Mouse (Mus musculus) intestine, postnatal 0 days (tissue): ENCODE data around the gene Hoxc12. TPM values are rescaled to one million over a fixed set of nuclear protein-coding genes. Genes with fewer than 3 reads are reported as not detected.

Source experiments
- ATAC-seq: fragments of 200-750 bp; cut with Nextera tagmentation; 2 replicates; pipeline ENCODE4 v1.8.0; 2017; ENCODE audit warnings: mild to moderate bottlenecking, moderate TSS enrichment, moderate library complexity
- H3K27ac ChIP-seq: fragments of 300-500 bp; sonication (generic); 2 replicates; pipeline ENCODE4 v1.5.1; 2014; ENCODE audit warnings: mild to moderate bottlenecking, low read depth, low read length, moderate library complexity
- H3K27me3 ChIP-seq: fragments of 300-500 bp; sonication (generic); replicated peaks from 2 replicates; pipeline ENCODE4 v1.6.1; 2014; ENCODE audit warnings: low read length, mixed read lengths; ENCODE audit not compliant: control insufficient read depth, insufficient read depth
- H3K36me3 ChIP-seq: fragments of 300-500 bp; sonication (generic); 2 replicates; pipeline ENCODE4 v1.6.1; 2014; ENCODE audit warnings: mild to moderate bottlenecking, moderate library complexity; ENCODE audit not compliant: control insufficient read depth, insufficient read depth
- H3K4me1 ChIP-seq: fragments of 300-500 bp; sonication (generic); replicated peaks from 2 replicates; pipeline ENCODE4 v1.6.1; 2014; ENCODE audit warnings: antibody characterized with exemption, low read length, mixed read lengths; ENCODE audit not compliant: control insufficient read depth, insufficient read depth
- H3K4me2 ChIP-seq: fragments of 300-500 bp; sonication (generic); replicated peaks from 2 replicates; pipeline ENCODE4 v1.6.1; 2014; ENCODE audit warnings: low read depth, mild to moderate bottlenecking, moderate library complexity
- H3K4me3 ChIP-seq: fragments of 300-500 bp; sonication (generic); 2 replicates; pipeline ENCODE4 v1.5.1; 2014; ENCODE audit warnings: low read depth, low read length
- H3K9ac ChIP-seq: fragments of 300-500 bp; sonication (generic); 2 replicates; pipeline ENCODE4 v1.6.1; 2014; ENCODE audit warnings: mild to moderate bottlenecking, low read depth, low read length
- H3K9me3 ChIP-seq: fragments of 300-500 bp; sonication (generic); 2 replicates; pipeline ENCODE4 v1.6.1; 2016; ENCODE audit warnings: mixed run types; ENCODE audit not compliant: control insufficient read depth
- CTCF ChIP-seq: sonication (generic); IDR thresholded peaks from 2 replicates; pipeline ENCODE4 v1.5.1; 2016; ENCODE audit warnings: low read depth, mild to moderate bottlenecking, control low read depth, antibody characterized with exemption, moderate library complexity
- WGBS: fragments of 180-500 bp; shearing (Covaris S2); extraction: QIAGEN DNeasy Blood & Tissue Kit; methylation state at CpG from one replicate; pipeline ENCODE4 v1.1.7; 2014; 5-methylcytosine and 5-hydroxymethylcytosine counted together
- polyA plus RNA-seq: library from polyadenylated mRNA; unstranded; fragments of >200 nt; fragmentation: Nextera tagmentation; extraction: Ambion mirVana; gene quantifications from 2 replicates; pipeline ENCODE4 v1.2.1, GENCODE M21; 2015

Hoxc12 gene
- polyA plus RNA-seq, 1 experiment from 2014 or later: not detected

DNA sequence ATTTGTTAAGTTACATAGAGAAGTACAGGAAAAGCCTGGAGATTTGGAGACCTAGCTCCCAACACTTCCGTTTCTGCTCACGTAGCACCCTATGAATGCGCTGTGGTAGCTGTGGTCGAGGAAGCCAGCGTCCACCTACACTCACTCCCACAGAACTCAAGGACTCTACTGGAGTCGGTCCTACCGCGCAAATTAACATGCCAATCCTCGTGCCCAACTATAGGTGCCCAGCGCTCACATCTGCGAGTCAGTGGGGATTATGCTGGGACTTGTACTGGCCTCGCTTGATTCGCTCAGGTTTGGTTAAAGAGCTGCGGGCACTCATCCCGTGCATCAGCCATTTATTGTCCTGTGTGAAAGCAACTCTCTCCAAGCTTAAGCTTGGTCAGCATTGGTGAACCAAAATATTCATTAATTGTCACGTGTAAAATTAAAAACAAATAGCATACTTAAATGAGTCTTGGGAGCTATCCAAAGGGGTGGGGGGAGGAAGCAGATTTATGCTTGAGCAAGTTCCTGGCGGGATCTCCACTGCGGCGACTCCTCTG, 23.4 kb upstream of the Hoxc12 start:
- Histone ChIP-seq H3K27ac (no peak overlapping the region), H3K9me3 (no peaks in the 10 kb centered on the region), H3K4me3 (no peak overlapping the region), H3K36me3 (no peaks in the 10 kb centered on the region), H3K9ac (no peak overlapping the region), H3K4me1 (no peaks in the 10 kb centered on the region), H3K27me3 (peaks cover 93% of the 10 kb centered on the region), H3K4me2 (no peak overlapping the region)
- ATAC-seq: no peak
- WGBS: 2% methylated on average over 19 of the region's 19 CpGs
- TF ChIP-seq CTCF: no peak

- Histone ChIP-seq H3K9me3 (no peaks in the 10 kb centered on the region), H3K27ac (no peak overlapping the region), H3K36me3 (no peaks in the 10 kb centered on the region), H3K27me3 (peaks cover 94% of the 10 kb centered on the region), H3K4me3 (no peak overlapping the region), H3K9ac (no peak overlapping the region), H3K4me1 (no peaks in the 10 kb centered on the region), H3K4me2 (no peak overlapping the region)
- no peak for TF ChIP-seq CTCF
- no peak for ATAC-seq
- 3% methylated on average over 20 of the region's 20 CpGs for WGBS
These were observed 18.5 kb upstream of the Hoxc12 start for GRCm38 (mm10) chr15:102917972-102918572.

- ATAC-seq: no peak
- Histone ChIP-seq H3K9ac (no peak overlapping the region), H3K36me3 (no peaks in the 10 kb centered on the region), H3K27ac (no peak overlapping the region), H3K4me1 (no peaks in the 10 kb centered on the region), H3K4me3 (no peak overlapping the region), H3K9me3 (no peaks in the 10 kb centered on the region), H3K27me3 (peaks cover 95% of the 10 kb centered on the region), H3K4me2 (no peak overlapping the region)
- TF ChIP-seq CTCF: no peak
- WGBS: 4% methylated on average over 7 of the region's 7 CpGs
These were observed 17.8 kb upstream of the Hoxc12 start for GRCm38 (mm10) chr15:102918611-102919265.

DNA sequence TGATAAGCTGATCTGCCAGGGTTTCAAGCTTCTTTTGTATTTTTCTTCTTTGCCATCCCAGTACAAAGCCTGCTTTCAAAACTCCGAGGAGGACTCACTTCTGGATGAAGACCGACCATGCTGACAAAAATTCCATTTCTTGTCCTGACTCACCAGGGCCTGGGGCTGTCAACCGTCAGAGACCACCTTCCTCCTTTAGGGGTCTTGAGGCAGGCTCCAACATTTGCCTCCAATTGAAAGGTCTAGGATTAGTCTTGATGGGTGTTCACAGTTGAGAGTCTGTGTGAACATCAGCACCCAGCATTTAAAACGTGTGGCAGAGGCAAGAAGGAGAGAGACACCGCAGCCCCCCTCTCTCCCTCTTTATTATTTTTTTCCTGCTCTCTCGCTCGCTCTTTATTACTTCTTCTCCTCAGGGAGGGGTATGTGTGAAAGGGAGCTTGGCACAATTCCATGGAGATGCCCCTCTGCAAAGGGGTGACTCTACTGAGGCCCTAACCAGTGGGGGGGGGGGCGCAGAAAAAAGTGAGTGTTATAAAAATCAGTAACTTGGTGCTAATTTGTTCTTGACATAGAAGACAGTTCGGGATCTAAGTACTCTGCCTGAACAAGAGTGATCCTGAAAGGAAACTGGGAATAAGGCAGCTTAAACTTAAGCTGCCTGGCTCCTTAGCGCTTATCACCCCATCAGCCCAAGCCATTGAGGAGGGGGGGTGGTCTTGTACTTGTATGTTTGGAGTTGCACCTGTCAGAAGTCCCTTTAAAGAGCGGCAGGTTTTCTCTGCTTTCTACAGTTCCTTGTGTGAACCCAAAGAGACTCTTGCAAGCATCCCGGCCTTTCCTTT, 17.0 kb upstream of the Hoxc12 start:
- Histone ChIP-seq H3K27me3 (peaks cover 95% of the 10 kb centered on the region), H3K4me1 (no peaks in the 10 kb centered on the region), H3K36me3 (no peaks in the 10 kb centered on the region), H3K9ac (no peak overlapping the region), H3K27ac (no peak overlapping the region), H3K4me2 (no peak overlapping the region), H3K4me3 (no peak overlapping the region), H3K9me3 (no peaks in the 10 kb centered on the region)
- ATAC-seq: no peak
- TF ChIP-seq CTCF: no peak
- WGBS: 6% methylated on average over 12 of the region's 12 CpGs

GRCm38 (mm10) chr15:102920619-102921018, 15.9 kb upstream of the Hoxc12 start:
- no peaks in the 10 kb centered on the region for H3K4me1 ChIP-seq
- no peaks in the 10 kb centered on the region for H3K9me3 ChIP-seq
- peak overlapping the region; percentile 17 for H3K4me3 ChIP-seq
- peak overlapping the region; percentile 40; the same call in 1 of the 2 replicates for H3K4me2 ChIP-seq
- no peak overlapping the region for H3K9ac ChIP-seq
- H3K27ac ChIP-seq: no peak overlapping the region
- ATAC-seq: 0 out of 2 replicates have a peak, but pooled peaks have one; percentile 38
- no peaks in the 10 kb centered on the region for H3K36me3 ChIP-seq
- WGBS: under 1% methylated on average over 20 of the region's 20 CpGs
- TF ChIP-seq CTCF: no peak
- peaks cover 95% of the 10 kb centered on the region for H3K27me3 ChIP-seq
